Mouse (Mus musculus): ENCODE measurements around the gene Ptprg. TPM values are rescaled to one million over a fixed set of nuclear protein-coding genes. Genes with fewer than 3 reads are reported as not detected.

Ptprg gene
- polyA plus RNA-seq, 1 experiment from 2014 or later: 47.5 TPM

GRCm38 (mm10) chr14:12069707-12070106 is 516.4 kb downstream of the Ptprg start:
- Histone ChIP-seq H3K27me3 (no peaks in the 10 kb centered on the region), H3K9ac (no peak overlapping the region), H3K27ac (no peak overlapping the region), H3K4me3 (no peak overlapping the region), H3K4me2 (no peak overlapping the region), H3K4me1 (replicated peaks) (0 out of 2 replicates have a peak, but pooled peaks cover 2% of the 10 kb centered on the region), H3K36me3 (no peaks in the 10 kb centered on the region), H3K9me3 (no peaks in the 10 kb centered on the region)
- no peak for ATAC-seq (ENCODE audit: low FRiP score)
- WGBS: 89% methylated on average over 12 of the region's 12 CpGs

- Histone ChIP-seq H3K4me1 (replicated peaks) (0 out of 2 replicates have a peak, but pooled peaks cover 2% of the 10 kb centered on the region), H3K9ac (no peak overlapping the region), H3K4me3 (no peak overlapping the region), H3K4me2 (no peak overlapping the region), H3K27ac (no peak overlapping the region), H3K27me3 (no peaks in the 10 kb centered on the region), H3K36me3 (no peaks in the 10 kb centered on the region), H3K9me3 (no peaks in the 10 kb centered on the region)
- WGBS: 64% methylated on average over 1 of the region's 1 CpGs
- no peak for ATAC-seq (ENCODE audit: low FRiP score)
Observed at GRCm38 (mm10) chr14:12070361-12070760, 517.0 kb downstream of the Ptprg start.

GRCm38 (mm10) chr14:12070856-12071465 is 517.6 kb downstream of the Ptprg start:
- Histone ChIP-seq H3K4me3 (no peak overlapping the region), H3K36me3 (no peaks in the 10 kb centered on the region), H3K4me2 (no peak overlapping the region), H3K9ac (no peak overlapping the region), H3K4me1 (replicated peaks) (0 out of 2 replicates have a peak, but pooled peaks cover 2% of the 10 kb centered on the region), H3K9me3 (no peaks in the 10 kb centered on the region), H3K27me3 (no peaks in the 10 kb centered on the region), H3K27ac (no peak overlapping the region)
- ATAC-seq (ENCODE audit: low FRiP score): no peak
- WGBS: 83% methylated on average over 7 of the region's 7 CpGs

DNA sequence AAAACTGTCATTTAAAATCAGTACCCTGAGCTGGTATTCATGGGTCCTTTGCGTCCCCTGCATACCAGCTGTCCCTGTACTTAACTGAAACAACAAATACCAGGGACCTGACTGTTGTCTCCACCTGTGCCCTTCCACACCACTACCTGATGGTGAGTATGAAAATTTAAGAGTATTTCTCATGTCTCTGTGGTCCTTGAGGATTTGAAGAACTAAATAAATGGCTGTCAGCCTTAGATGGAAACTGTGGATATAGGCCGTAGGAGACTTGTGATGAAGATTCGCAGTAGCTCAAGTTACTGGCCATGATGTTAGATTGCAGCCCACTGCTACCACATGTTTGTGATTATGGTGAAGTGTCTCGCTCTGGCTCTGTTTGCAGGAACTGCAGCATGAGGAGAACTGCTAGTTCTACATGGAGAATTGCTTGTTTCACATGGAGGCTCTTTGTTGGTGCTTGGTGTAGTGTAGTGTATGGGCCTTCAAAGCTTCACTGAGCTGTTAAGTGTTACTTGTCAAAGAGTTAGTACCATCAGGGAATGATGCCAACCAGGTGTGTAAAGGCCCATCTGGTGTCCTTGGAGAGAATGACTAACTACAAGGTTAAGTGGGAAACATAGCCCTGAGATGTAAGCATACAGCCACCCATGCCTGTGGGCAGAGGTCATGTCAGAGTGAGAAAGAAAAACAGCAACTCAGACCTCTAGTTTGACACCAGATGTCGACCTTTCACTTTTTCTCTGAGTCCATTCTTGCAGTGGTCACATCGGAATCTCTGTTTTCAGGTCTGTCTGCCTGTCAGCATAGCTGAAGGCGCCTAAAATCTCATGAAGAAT is 518.9 kb downstream of the Ptprg start:
- ATAC-seq (ENCODE audit: low FRiP score): no peak
- Histone ChIP-seq H3K4me3 (no peak overlapping the region), H3K9ac (no peak overlapping the region), H3K9me3 (no peaks in the 10 kb centered on the region), H3K27me3 (no peaks in the 10 kb centered on the region), H3K27ac (no peak overlapping the region), H3K4me1 (replicated peaks) (0 out of 2 replicates have a peak, but pooled peaks cover 2% of the 10 kb centered on the region), H3K36me3 (no peaks in the 10 kb centered on the region), H3K4me2 (no peak overlapping the region)
- 81% methylated on average over 7 of the region's 7 CpGs for WGBS

- H3K9me3 ChIP-seq: no peaks in the 10 kb centered on the region
- no peak overlapping the region for H3K9ac ChIP-seq
- WGBS: 86% methylated on average over 2 of the region's 2 CpGs
- H3K27ac ChIP-seq: no peak overlapping the region
- no peaks in the 10 kb centered on the region for H3K27me3 ChIP-seq
- no peaks in the 10 kb centered on the region for H3K36me3 ChIP-seq
- no peak overlapping the region for H3K4me3 ChIP-seq
- ATAC-seq (ENCODE audit: low FRiP score): no peak
- H3K4me2 ChIP-seq: no peak overlapping the region
- H3K4me1 ChIP-seq (replicated peaks): 0 out of 2 replicates have a peak, but pooled peaks cover 2% of the 10 kb centered on the region
Observed at GRCm38 (mm10) chr14:12073408-12074107, 520.2 kb downstream of the Ptprg start.

- Histone ChIP-seq H3K9ac (no peak overlapping the region), H3K36me3 (no peaks in the 10 kb centered on the region), H3K4me2 (no peak overlapping the region), H3K27me3 (no peaks in the 10 kb centered on the region), H3K4me1 (replicated peaks) (peaks cover 31% of the 10 kb centered on the region), H3K9me3 (no peaks in the 10 kb centered on the region), H3K4me3 (no peak overlapping the region), H3K27ac (no peak overlapping the region)
- no peak for ATAC-seq (ENCODE audit: low FRiP score)
- 85% methylated on average over 7 of the region's 7 CpGs for WGBS
Observed at GRCm38 (mm10) chr14:12077193-12077592, 523.9 kb downstream of the Ptprg start.

- Histone ChIP-seq H3K27ac (peak overlapping the region; percentile 56; the same call in 1 of the 2 replicates), H3K4me2 (no peak overlapping the region), H3K9me3 (no peaks in the 10 kb centered on the region), H3K36me3 (no peaks in the 10 kb centered on the region), H3K9ac (no peak overlapping the region), H3K4me3 (no peak overlapping the region), H3K4me1 (replicated peaks) (peaks cover 34% of the 10 kb centered on the region), H3K27me3 (no peaks in the 10 kb centered on the region)
- no peak for ATAC-seq (ENCODE audit: low FRiP score)
- 50% methylated on average over 6 of the region's 6 CpGs for WGBS
Observed at GRCm38 (mm10) chr14:12079250-12079649, 525.9 kb downstream of the Ptprg start.

- WGBS: 35% methylated on average over 4 of the region's 4 CpGs
- peaks cover 34% of the 10 kb centered on the region for H3K4me1 ChIP-seq (replicated peaks)
- no peaks in the 10 kb centered on the region for H3K9me3 ChIP-seq
- no peaks in the 10 kb centered on the region for H3K27me3 ChIP-seq
- H3K9ac ChIP-seq: no peak overlapping the region
- H3K4me3 ChIP-seq: no peak overlapping the region
- ATAC-seq (ENCODE audit: low FRiP score): peak; percentile 58
- H3K27ac ChIP-seq: peak overlapping the region; percentile 56
- H3K4me2 ChIP-seq: no peak overlapping the region
- no peaks in the 10 kb centered on the region for H3K36me3 ChIP-seq
Observed at GRCm38 (mm10) chr14:12079833-12080401, 526.6 kb downstream of the Ptprg start.

DNA sequence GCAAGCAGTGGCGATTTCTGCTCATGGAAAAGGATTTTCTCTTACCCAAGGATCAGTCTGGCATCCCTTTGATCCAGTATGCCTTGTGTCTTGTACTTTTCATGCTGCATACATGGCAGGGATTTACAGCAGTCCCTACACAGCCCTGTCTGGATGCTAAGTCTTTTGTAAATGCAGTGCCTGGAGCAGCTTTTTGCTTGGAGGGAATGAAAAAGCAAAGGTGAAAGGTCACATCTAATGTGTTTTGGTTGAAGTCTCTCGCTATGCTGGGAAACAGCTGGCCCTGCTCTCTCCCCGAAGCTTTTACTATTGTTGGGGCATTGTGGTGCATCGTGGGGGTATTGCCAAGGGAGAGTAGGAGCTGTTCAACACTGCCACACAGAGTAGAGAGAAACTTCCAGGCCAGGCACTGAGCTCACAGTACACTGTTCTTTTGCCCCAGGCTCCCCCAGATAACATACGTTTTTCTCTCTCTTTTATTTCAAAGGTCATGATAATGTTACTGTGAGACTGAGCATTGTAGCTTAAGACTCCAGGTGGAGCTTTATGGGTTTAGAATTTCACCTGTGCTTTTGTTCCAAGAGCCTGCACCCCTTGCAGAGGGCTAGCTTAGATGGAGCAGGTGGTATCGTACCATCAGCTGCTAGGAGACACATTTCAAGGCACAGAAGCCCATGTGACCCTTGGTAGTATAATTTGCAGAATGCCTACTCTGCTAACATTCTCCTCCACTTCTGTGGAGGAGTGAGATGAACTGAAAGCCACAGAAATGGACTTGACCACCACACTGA is 529.0 kb downstream of the Ptprg start:
- H3K27ac ChIP-seq: peak overlapping the region; percentile 45

GRCm38 (mm10) chr14:12084076-12084475 is 530.7 kb downstream of the Ptprg start:
- no peak for ATAC-seq (ENCODE audit: low FRiP score)
- Histone ChIP-seq H3K4me3 (no peak overlapping the region), H3K9me3 (no peaks in the 10 kb centered on the region), H3K4me1 (replicated peaks) (peaks cover 43% of the 10 kb centered on the region), H3K9ac (no peak overlapping the region), H3K27ac (no peak overlapping the region), H3K4me2 (no peak overlapping the region), H3K27me3 (no peaks in the 10 kb centered on the region), H3K36me3 (no peaks in the 10 kb centered on the region)
- 82% methylated on average over 4 of the region's 4 CpGs for WGBS

More for the DNA sequence above, 529.0 kb downstream of the Ptprg start:
- no peak for ATAC-seq (ENCODE audit: low FRiP score)
- no peak overlapping the region for H3K4me2 ChIP-seq
- no peaks in the 10 kb centered on the region for H3K36me3 ChIP-seq
- no peaks in the 10 kb centered on the region for H3K27me3 ChIP-seq
- H3K9me3 ChIP-seq: no peaks in the 10 kb centered on the region
- peaks cover 45% of the 10 kb centered on the region for H3K4me1 ChIP-seq (replicated peaks)
- H3K9ac ChIP-seq: 0 out of 2 replicates have a peak overlapping the region, but pooled peaks have one; percentile 2
- WGBS: 17% methylated on average over 6 of the region's 6 CpGs
- H3K4me3 ChIP-seq: no peak overlapping the region

- H3K4me2 ChIP-seq: no peak overlapping the region
- 89% methylated on average over 4 of the region's 4 CpGs for WGBS
Observed at GRCm38 (mm10) chr14:12085078-12085477, 531.7 kb downstream of the Ptprg start.

More at GRCm38 (mm10) chr14:12085078-12085477, 531.7 kb downstream of the Ptprg start:
- Histone ChIP-seq H3K4me1 (replicated peaks) (peaks cover 33% of the 10 kb centered on the region), H3K9me3 (no peaks in the 10 kb centered on the region), H3K9ac (no peak overlapping the region), H3K4me3 (no peak overlapping the region), H3K27me3 (no peaks in the 10 kb centered on the region), H3K27ac (no peak overlapping the region), H3K36me3 (no peaks in the 10 kb centered on the region)
- ATAC-seq (ENCODE audit: low FRiP score): no peak
